Mouse (Mus musculus): ENCODE data around the gene Rnf25. TPM values are rescaled to one million over a fixed set of nuclear protein-coding genes. Genes with fewer than 3 reads are reported as not detected.

Gene Rnf25
- total RNA-seq (2021) = 10 to 100 TPM; 16.2 to 16.5 TPM
- long read RNA-seq, experiment 1, partial matches to known transcripts = 1 of 4 reads
- long read RNA-seq, experiment 1, other reads (novel, unspliced or antisense) = 0 of 4 reads
- long read RNA-seq, experiment 2, partial matches to known transcripts = 0 of 1 reads
- long read RNA-seq, experiment 2, other reads (novel, unspliced or antisense) = 0 of 1 reads

- DNase-seq (ENCODE audit: low spot score) = peak; percentile 87
Observed at GRCm38 (mm10) chr1:74601267-74601962, at the start of gene Rnf25, which contains the start of gene Stk36. Gene Rnf25, minus strand, starts transcription at chr1:74601397. Gene Stk36, plus strand, starts transcription at chr1:74601445.

DNA sequence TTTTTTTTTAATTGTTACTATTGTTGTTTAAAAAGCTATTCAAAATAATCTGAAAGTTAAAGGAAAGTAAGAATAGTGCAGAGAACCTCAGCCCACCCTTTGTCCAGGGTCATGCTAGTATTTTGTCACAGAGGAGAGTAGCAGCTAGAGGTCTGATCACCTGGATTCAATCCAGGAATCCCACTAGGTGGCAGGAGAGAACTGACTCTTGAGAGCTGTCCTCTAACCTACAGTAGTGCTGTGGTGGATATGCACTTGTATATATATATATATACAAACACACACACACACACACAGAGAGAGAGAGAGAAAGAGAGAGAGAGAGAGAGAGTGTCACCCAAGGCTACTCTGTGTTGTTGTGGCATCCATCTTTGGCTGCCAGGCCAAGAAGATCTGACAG, 42.7 kb upstream of the Rnf25 start:
- DNase-seq (ENCODE audit: low spot score) = no peak

DNA sequence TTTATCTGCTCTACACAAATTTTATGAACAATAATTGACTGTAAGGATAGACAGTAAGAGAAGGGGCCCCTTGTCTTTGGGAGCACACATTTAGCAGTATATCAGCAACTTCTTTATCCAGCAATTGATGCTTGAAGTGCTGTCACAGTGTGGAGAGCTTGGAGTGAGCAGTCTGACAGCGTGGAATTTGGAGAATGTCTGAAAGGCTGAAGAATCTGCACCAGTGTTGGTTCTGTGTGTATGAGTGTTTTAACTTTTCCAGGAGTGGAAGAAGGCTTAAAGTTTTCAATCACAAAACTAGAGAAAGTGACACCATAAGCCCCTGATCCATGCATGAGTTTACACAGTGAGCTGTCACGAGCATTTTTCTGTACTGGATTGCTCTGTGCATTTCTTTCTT, 42.3 kb upstream of the Rnf25 start:
- DNase-seq (ENCODE audit: low spot score) = no peak

- DNase-seq (ENCODE audit: low spot score) = no peak
Observed at GRCm38 (mm10) chr1:74632734-74633133, 31.5 kb upstream of the Rnf25 start.

DNA sequence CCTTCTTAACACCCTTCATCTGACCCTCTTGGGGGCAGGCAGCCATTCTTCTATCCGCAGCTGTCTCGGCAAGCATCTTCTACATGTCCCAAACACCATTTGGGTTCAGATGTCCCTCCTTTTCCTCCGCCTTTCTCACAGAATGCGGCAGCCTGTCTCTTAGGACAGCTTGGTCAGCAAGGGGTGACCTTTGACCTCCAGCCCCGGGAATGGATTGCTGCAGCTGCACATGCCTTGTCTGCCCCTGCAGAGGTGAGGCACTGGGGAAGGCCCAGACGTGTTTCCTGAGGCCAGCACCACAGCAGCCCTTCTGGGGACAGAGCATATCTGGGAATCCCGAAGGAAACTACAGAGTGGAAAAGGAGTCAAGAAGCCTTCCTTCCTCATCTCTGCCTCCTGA, 26.8 kb upstream of the Rnf25 start:
- DNase-seq (ENCODE audit: low spot score) = no peak

DNA sequence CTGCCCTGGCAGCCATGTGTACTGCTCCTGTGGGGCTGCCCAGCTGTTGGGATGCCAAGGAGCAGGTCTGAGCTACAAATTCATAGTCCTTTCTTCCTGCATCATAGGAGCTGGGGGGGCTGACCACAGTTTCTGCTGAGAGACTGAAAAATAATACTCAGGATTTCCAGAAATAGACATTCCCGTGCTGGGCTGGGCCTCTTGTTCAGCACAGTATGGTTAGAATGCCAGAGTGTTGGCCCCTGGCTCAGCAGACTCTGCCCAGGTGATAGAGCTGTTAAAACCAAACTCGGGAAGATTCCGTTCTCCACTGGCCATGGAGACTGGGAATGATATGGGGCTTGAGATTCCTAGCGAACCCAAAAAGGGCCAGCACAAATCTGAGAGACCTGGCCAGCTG, 24.9 kb upstream of the Rnf25 start:
- DNase-seq (ENCODE audit: low spot score) = no peak

DNA sequence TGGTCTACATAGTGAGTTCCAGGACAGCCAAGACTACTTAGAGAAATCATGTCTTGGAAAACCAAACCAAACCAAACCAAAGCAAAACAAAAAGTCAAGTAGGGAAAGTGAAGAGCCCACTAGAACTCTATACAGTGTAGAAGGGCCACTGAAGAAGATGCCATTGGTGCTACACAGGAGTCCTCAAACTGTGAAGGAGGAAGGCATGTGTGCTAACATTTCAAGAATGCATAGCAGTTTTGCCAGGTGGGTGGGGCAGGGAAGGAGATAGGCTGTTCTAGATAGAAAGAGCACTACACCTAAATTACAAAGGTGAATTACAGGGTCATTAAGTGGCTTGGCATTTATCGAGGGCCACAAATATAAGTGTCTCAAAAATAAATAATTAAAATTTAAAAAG, 23.0 kb upstream of the Rnf25 start:
- DNase-seq (ENCODE audit: low spot score) = no peak

DNA sequence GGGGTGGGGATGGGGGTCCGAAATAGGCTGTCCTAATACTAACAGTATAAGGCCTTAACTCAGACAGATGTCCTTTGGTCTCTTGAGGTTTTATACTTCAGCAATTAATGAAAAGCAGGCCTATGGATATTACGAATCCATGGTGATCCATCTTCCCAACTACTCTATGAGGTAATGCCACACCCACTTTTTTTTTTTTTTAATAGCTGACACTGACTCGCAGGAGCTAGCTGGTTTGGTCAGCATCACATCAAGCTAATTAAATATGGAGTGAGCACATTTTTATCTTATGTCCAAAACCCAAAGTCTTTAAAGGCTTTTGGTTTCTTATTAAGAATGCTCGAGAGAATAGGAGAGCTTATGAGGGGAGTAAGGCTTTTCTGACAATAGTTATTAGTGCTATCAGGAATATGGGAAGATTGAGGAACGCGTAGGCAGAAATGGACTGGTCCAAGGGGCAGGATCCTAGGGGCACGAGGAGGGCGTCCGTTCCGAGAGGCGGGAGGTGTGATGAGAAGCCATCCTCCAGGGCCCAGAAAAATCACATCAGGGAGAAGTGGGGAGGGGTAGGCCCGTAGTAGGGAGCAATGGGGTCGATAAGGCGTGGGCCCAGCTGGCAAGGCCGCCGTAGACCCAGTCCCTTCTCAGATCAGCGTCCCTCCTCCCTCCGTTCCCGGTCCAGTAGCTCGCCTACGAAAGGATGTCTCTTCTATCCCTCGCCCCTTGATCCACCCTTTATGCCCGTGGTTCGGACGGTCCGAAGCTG, 513 bp downstream of the Rnf25 start:
- no peak for DNase-seq (ENCODE audit: low spot score)

- DNase-seq (ENCODE audit: low spot score) = no peak
Observed at GRCm38 (mm10) chr1:74594434-74594833, 6.8 kb downstream of the Rnf25 start.

DNA sequence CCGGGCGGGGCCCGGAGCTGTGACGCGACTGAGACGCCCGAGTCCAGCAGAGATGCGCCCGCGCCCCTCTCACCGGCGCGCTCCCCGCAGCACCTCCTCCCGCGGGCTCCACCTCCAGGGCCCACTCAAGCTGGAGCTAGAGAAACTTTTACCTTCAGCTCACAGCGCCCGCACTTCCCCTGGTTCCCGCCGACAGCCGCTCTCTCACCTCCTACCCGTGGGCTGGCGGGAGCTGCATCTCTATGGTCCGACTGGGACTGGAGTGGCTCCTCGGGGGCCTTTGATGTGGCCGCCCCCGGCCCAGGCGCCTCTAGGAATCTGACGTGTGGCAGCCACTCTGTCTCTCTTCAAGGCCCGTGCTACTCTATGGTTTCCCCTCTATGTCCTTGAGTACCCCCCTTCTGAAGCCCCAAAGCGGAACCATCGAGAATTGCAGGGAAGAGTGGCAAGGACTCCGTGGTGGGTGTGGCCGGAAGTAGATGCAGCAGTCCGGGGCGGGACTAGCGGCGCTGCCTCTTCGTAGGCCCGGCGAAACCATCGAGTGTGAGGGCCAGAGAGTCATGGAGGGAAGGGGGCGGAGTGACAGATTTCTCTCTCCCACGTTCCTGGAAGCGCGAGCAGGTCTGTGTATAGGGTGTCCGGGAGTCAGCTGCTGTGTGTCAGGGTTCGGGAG, 13.3 kb downstream of the Rnf25 start, which contains the start of the genes Zfp142 and Bcs1l:
Zfp142 (minus strand) TSS at position 474 of the 673 bp plus-strand sequence.
Bcs1l (plus strand) TSS at position 517 of the 673 bp plus-strand sequence.
- DNase-seq (ENCODE audit: low spot score) = peak; percentile 99

GRCm38 (mm10) chr1:74587233-74587772, 13.9 kb downstream of the Rnf25 start:
- DNase-seq (ENCODE audit: low spot score) = no peak

DNA sequence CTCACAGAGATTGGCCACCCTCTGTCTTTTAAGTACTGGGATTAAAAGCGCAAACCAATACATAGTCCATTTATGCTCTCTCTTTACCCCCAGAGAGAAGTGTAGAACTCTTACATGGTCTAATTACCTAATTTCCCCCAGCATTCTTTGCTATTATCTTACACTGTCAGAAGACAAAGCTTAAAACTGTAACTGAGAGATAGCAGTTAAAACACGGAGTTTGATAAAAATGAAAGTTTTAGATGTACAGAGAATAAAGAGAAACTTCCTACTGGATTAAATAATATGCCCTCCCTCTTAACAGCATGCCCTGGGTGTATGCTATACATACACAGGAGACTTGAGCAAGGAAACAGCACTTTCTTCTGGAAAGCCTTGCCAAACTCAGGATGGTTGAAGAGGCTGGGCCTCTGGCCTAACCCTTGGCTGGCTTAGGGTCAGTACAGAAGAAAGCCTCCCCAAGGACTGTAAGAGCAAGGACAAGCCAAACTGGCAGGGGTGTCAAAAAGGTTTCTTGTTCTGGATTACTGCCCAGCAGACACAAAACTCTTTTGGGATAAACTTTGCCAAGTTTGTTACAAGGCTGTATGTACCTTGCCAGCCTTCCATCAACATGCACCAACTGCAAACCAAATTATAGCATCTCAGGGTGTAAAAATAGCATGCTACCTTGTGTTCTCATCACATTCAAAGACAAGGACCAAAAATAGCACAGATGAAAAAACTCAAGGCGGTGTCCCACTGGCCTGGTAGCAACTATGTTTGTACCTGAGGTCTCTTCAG, 16.4 kb downstream of the Rnf25 start:
- DNase-seq (ENCODE audit: low spot score) = peak; percentile 69

- DNase-seq (ENCODE audit: low spot score) = no peak
Observed at GRCm38 (mm10) chr1:74582621-74583020, 18.6 kb downstream of the Rnf25 start.

- no peak for DNase-seq (ENCODE audit: low spot score)
Observed at GRCm38 (mm10) chr1:74569739-74570719, 31.2 kb downstream of the Rnf25 start.

GRCm38 (mm10) chr1:74565834-74566233, 35.4 kb downstream of the Rnf25 start:
- DNase-seq (ENCODE audit: low spot score) = no peak

DNA sequence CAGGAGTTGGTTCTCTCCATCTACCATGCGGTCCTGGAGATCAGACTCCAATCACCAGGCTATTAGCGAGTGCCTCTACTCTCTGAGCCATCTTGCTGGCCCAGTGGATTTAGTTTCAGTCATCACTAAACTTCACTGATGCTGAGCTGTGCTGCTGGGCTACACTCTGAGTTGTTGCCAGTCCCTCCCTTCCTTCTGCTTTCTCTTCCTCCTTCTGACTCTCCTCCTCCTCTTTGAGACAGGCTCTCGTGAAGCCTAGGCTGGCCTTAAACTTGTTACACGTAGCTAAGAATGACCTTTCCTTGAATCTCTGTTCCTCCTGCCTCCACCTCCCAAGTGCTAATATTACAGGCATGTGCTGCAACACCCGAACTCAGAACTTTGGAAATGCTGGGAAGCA, 42.1 kb downstream of the Rnf25 start:
- DNase-seq (ENCODE audit: low spot score) = no peak

GRCm38 (mm10) chr1:74544184-74544583, 57.0 kb downstream of the Rnf25 start, which contains the start of gene Usp37:
Gene Usp37, minus strand, starts transcription at chr1:74544284.
- no peak for DNase-seq (ENCODE audit: low spot score)

Data from gastrocnemius, adult 18-20 months (tissue).